Mouse (Mus musculus): ENCODE data around the gene Ubap1. TPM values are rescaled to one million over a fixed set of nuclear protein-coding genes. Genes with fewer than 3 reads are reported as not detected.

Ubap1 gene
- total RNA-seq, 2 experiments from 2014 or later = 23.2 to 28.6 TPM

- peak; percentile 30; the same call in 1 of the 2 replicates for ATAC-seq (replicated peaks; ENCODE audit: poor library complexity)
Measured at GRCm38 (mm10) chr4:41353265-41353664, 4.5 kb downstream of the Ubap1 start.

- ATAC-seq (replicated peaks; ENCODE audit: poor library complexity) = no peak
Measured at GRCm38 (mm10) chr4:41357154-41357553, 8.4 kb downstream of the Ubap1 start.

GRCm38 (mm10) chr4:41358669-41359068 lies 9.9 kb downstream of the Ubap1 start:
- peak; percentile 68 for ATAC-seq (replicated peaks; ENCODE audit: poor library complexity)

GRCm38 (mm10) chr4:41359358-41359757 lies 10.6 kb downstream of the Ubap1 start:
- ATAC-seq (replicated peaks; ENCODE audit: poor library complexity) = peak; percentile 55

GRCm38 (mm10) chr4:41361059-41361458 lies 12.3 kb downstream of the Ubap1 start:
- no peak for ATAC-seq (replicated peaks; ENCODE audit: poor library complexity)

- peak; percentile 92 for ATAC-seq (replicated peaks; ENCODE audit: poor library complexity)
Measured at GRCm38 (mm10) chr4:41368198-41368597, 19.4 kb downstream of the Ubap1 start.

- no peak for ATAC-seq (replicated peaks; ENCODE audit: poor library complexity)
Measured at GRCm38 (mm10) chr4:41369702-41370437, 21.1 kb downstream of the Ubap1 start.

GRCm38 (mm10) chr4:41377567-41377966 lies 28.8 kb downstream of the Ubap1 start:
- ATAC-seq (replicated peaks; ENCODE audit: poor library complexity) = peak; percentile 71

GRCm38 (mm10) chr4:41381213-41381950 lies 32.6 kb downstream of the Ubap1 start:
- peak; percentile 59 for ATAC-seq (replicated peaks; ENCODE audit: poor library complexity)

- ATAC-seq (replicated peaks; ENCODE audit: poor library complexity) = no peak
Measured at GRCm38 (mm10) chr4:41386412-41386975, 37.7 kb downstream of the Ubap1 start.

GRCm38 (mm10) chr4:41387755-41388469 lies 39.1 kb downstream of the Ubap1 start:
- peak; percentile 85 for ATAC-seq (replicated peaks; ENCODE audit: poor library complexity)

GRCm38 (mm10) chr4:41388616-41389015 lies 39.8 kb downstream of the Ubap1 start:
- no peak for ATAC-seq (replicated peaks; ENCODE audit: poor library complexity)

GRCm38 (mm10) chr4:41389240-41389639 lies 40.4 kb downstream of the Ubap1 start:
- no peak for ATAC-seq (replicated peaks; ENCODE audit: poor library complexity)

GRCm38 (mm10) chr4:41390122-41390521 lies 41.3 kb downstream of the Ubap1 start:
- ATAC-seq (replicated peaks; ENCODE audit: poor library complexity) = peak; percentile 73

- ATAC-seq (replicated peaks; ENCODE audit: poor library complexity) = no peak
Measured at GRCm38 (mm10) chr4:41391015-41391414, 42.2 kb downstream of the Ubap1 start.

- no peak for ATAC-seq (replicated peaks; ENCODE audit: poor library complexity)
Measured at GRCm38 (mm10) chr4:41394651-41395050, 45.9 kb downstream of the Ubap1 start.

GRCm38 (mm10) chr4:41398353-41398752 lies 49.6 kb downstream of the Ubap1 start:
- ATAC-seq (replicated peaks; ENCODE audit: poor library complexity) = no peak

GRCm38 (mm10) chr4:41399904-41400303 lies 51.1 kb downstream of the Ubap1 start:
- ATAC-seq (replicated peaks; ENCODE audit: poor library complexity) = no peak

- no peak for ATAC-seq (replicated peaks; ENCODE audit: poor library complexity)
Measured at GRCm38 (mm10) chr4:41401167-41401566, 52.4 kb downstream of the Ubap1 start.

GRCm38 (mm10) chr4:41401573-41401972 lies 52.8 kb downstream of the Ubap1 start:
- no peak for ATAC-seq (replicated peaks; ENCODE audit: poor library complexity)

GRCm38 (mm10) chr4:41406597-41406996 lies 57.8 kb downstream of the Ubap1 start:
- ATAC-seq (replicated peaks; ENCODE audit: poor library complexity) = no peak
